Mouse (Mus musculus) embryonic fibroblast, embryonic 13.5 days (primary cell): ENCODE data around the gene H2-Ke6.

Source experiments
- CTCF ChIP-seq: IDR thresholded peaks from 2 replicates; pipeline ENCODE4 v1.5.1; 2011; ENCODE audit warnings: mild to moderate bottlenecking, control low read depth, low read length, moderate library complexity, borderline replicate concordance; ENCODE audit not compliant: insufficient read depth
- POLR2A ChIP-seq: IDR thresholded peaks from 2 replicates; pipeline ENCODE4 v1.6.1; 2011; ENCODE audit warnings: low read depth, mild to moderate bottlenecking, control low read depth, low read length, moderate library complexity

DNA sequence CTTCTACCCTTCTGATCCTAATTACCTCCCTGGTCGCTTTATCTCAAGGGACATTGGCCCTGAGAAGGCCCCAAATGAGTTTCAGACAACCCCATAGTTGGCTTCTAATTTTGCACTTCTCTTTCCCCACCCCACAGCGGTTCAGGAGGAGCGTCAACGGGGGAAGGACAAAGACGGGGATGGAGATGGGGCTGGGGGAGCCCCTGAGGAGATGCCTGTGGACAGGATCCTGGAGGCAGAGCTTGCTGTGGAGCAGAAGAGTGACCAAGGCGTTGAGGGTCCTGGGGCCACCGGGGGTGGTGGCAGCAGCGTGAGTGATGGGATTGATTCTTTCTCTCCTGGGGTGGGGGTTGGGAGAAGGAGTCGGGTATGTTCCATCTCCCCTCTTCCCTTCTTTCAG lies 7.7 kb upstream of the H2-Ke6 start:
- TF ChIP-seq POLR2A (no peak), CTCF (no peak)
